Mouse (Mus musculus) limb, embryonic 14.5 days (tissue): ENCODE results near the gene Ccdc130. TPM values are rescaled to one million over a fixed set of nuclear protein-coding genes. Genes with fewer than 3 reads are reported as not detected.
A peak's percentile ranks its signal among the peaks of the same experiment; 100 is the strongest.

Experiments used
- ATAC-seq: fragments of 200-750 bp; cut with Nextera tagmentation; 2 replicates; pipeline ENCODE4 v1.8.0; 2017; ENCODE audit warnings: low read depth, moderate number of reproducible peaks, moderate TSS enrichment; ENCODE audit not compliant: low FRiP score
- DNase-seq: peaks from one replicate; pipeline ENCODE4 v3.0.0-alpha.2; 2015; ENCODE audit warnings: low spot score
- H3K27ac ChIP-seq: fragments of 300-500 bp; sonication (generic); replicated peaks from 2 replicates; pipeline ENCODE4 v1.5.1; 2014; ENCODE audit warnings: low read depth, mild to moderate bottlenecking, low read length, moderate library complexity, mixed read lengths
- H3K27me3 ChIP-seq: fragments of 300-500 bp; sonication (generic); 2 replicates; pipeline ENCODE4 v1.6.1; 2014; ENCODE audit warnings: low read length, mixed read lengths; ENCODE audit not compliant: control insufficient read depth, insufficient read depth
- H3K36me3 ChIP-seq: fragments of 300-500 bp; sonication (generic); 2 replicates; pipeline ENCODE4 v1.6.1; 2014; ENCODE audit warnings: mild to moderate bottlenecking, low read length, moderate library complexity, mixed read lengths; ENCODE audit not compliant: control insufficient read depth, insufficient read depth
- H3K4me1 ChIP-seq: fragments of 300-500 bp; sonication (generic); 2 replicates; pipeline ENCODE4 v1.6.1; 2014; ENCODE audit warnings: antibody characterized with exemption, low read length, mixed read lengths; ENCODE audit not compliant: control insufficient read depth, insufficient read depth
- H3K4me2 ChIP-seq: fragments of 300-500 bp; sonication (generic); replicated peaks from 2 replicates; pipeline ENCODE4 v1.6.1; 2014; ENCODE audit warnings: low read depth, mild to moderate bottlenecking, low read length, moderate library complexity; ENCODE audit not compliant: severe bottlenecking
- H3K4me3 ChIP-seq: fragments of 300-500 bp; sonication (generic); replicated peaks from 2 replicates; pipeline ENCODE4 v1.5.1; 2014; ENCODE audit warnings: low read length
- H3K9ac ChIP-seq: fragments of 300-500 bp; sonication (generic); 2 replicates; pipeline ENCODE4 v1.6.1; 2014; ENCODE audit warnings: mild to moderate bottlenecking, low read depth, low read length, moderate library complexity; ENCODE audit not compliant: severe bottlenecking
- H3K9me3 ChIP-seq: fragments of 300-500 bp; sonication (generic); 2 replicates; pipeline ENCODE4 v1.6.1; 2016; ENCODE audit warnings: low read length; ENCODE audit not compliant: control insufficient read depth
- POLR2A ChIP-seq: fragments of 200-500 bp; IDR thresholded peaks from 2 replicates; pipeline ENCODE4 v1.8.0; 2012; ENCODE audit warnings: inconsistent platforms, mild to moderate bottlenecking, moderate library complexity, borderline replicate concordance; ENCODE audit not compliant: insufficient read depth, insufficient read length; ENCODE audit errors: extremely low read depth
- WGBS: fragments of 180-500 bp; shearing (Covaris S2); extraction: QIAGEN DNeasy Blood & Tissue Kit; methylation state at CpG from one replicate; pipeline ENCODE4 v1.1.7; 2014; 5-methylcytosine and 5-hydroxymethylcytosine counted together
- polyA plus RNA-seq, 2 experiments: library from polyadenylated mRNA; depleted of rRNA in 1 of 2; stranded (reverse) in 1 of 2; unstranded in 1 of 2; fragments of >200 nt; fragmentation: Nextera tagmentation in 1 of 2; extraction: Ambion mirVana in 1 of 2; gene quantifications; 2 replicates each; pipeline versions ENCODE4 v1.2.1 to v1.2.3; 2012 to 2014

The Ccdc130 gene
- polyA plus RNA-seq, 2 experiments: 16.5 to 39.5 TPM

DNA sequence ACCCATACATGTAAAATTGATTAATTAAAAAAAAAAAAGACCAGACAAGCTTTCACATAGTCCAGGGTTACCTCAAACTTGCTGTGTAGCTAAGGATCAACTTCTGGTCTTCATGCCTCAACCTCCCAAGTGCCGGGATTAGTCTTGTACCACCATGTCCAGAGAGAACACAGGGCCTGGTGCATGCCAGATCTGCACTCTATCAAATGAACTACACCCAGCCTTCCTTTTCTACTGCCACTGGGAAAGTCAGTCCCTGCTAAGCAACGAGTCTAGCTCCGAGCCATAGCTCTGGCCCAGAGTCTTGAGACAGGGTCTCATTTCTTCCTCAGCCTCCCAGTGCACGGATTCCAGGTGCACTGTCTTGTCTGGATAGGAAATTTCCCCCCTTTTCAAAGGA, 56.9 kb downstream of the Ccdc130 start:
- Histone ChIP-seq H3K4me2 (no peak overlapping the region), H3K36me3 (peaks cover 89% of the 10 kb centered on the region), H3K4me1 (0 out of 2 replicates have a peak, but pooled peaks cover 2% of the 10 kb centered on the region), H3K27me3 (no peaks in the 10 kb centered on the region), H3K9me3 (no peaks in the 10 kb centered on the region), H3K9ac (no peak overlapping the region), H3K27ac (no peak overlapping the region), H3K4me3 (no peak overlapping the region)
- TF ChIP-seq POLR2A: no peak
- WGBS: 94% methylated on average over 4 of the region's 4 CpGs
- DNase-seq (no peak), ATAC-seq (no peak)

- H3K4me1 ChIP-seq: peaks cover 10% of the 10 kb centered on the region
- peaks cover 88% of the 10 kb centered on the region for H3K36me3 ChIP-seq
- no peaks in the 10 kb centered on the region for H3K9me3 ChIP-seq
- H3K9ac ChIP-seq: no peak overlapping the region
- H3K27ac ChIP-seq: no peak overlapping the region
- no peak overlapping the region for H3K4me3 ChIP-seq
- DNase-seq (no peak), ATAC-seq (no peak)
- H3K4me2 ChIP-seq: no peak overlapping the region
- WGBS: 92% methylated on average over 31 of the region's 31 CpGs
- TF ChIP-seq POLR2A: no peak
- H3K27me3 ChIP-seq: no peaks in the 10 kb centered on the region
These were observed 58.2 kb downstream of the Ccdc130 start for GRCm38 (mm10) chr8:84211881-84212563.

DNA sequence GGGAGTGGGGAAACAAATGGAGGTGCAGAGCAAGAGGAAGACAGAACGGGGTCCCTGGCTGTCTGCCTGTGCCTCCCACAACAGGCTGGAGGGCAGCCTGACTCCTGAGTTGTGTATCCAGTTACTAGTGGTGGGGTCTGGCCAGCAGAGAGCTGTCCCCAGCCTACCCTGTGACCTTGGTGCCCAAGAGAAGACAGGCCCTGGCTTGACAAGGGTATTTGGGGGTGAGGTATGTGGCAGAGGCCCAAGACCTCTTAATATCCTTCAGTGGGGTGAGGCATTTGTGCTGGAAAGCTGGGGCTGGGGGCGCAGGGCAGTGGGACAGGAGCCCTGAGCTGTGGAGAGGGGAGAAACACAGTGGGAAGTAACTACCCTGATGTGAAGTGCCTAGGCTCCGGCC, 59.0 kb downstream of the Ccdc130 start:
- 97% methylated on average over 3 of the region's 3 CpGs for WGBS
- no peak overlapping the region for H3K27ac ChIP-seq
- H3K36me3 ChIP-seq: peaks cover 86% of the 10 kb centered on the region
- peaks cover 10% of the 10 kb centered on the region for H3K4me1 ChIP-seq
- H3K27me3 ChIP-seq: no peaks in the 10 kb centered on the region
- ATAC-seq (no peak), DNase-seq (no peak)
- H3K9ac ChIP-seq: no peak overlapping the region
- H3K4me2 ChIP-seq: no peak overlapping the region
- no peaks in the 10 kb centered on the region for H3K9me3 ChIP-seq
- TF ChIP-seq POLR2A: no peak
- no peak overlapping the region for H3K4me3 ChIP-seq

DNA sequence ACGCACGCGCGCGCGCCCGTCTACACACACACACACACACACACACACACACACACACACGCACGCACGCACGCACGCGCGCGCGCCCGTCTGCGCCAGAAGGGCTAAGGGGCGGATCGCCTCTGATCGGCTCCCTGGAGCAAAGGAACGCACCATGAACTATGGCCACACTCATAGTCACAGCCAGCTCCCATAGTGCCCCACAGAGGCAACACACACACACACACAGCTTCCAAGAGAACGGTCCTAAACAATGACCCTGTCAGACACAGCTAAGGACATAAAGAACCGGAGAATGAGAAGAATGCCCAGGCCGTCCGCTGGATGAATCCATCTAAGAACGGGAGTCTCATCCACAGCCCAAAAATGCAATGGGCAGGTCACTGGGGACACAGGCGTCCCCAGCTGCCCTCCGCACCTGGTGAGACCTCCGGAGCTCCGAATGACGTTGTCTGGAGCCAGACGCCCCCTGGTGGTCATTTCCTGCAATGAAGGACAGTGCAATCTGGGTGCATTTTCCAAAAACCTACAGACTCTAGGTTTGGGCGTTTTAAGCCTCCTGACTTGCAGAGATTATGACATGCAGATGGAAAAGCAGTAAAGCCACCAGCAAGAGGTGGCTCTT, 59.9 kb downstream of the Ccdc130 start:
- H3K4me1 ChIP-seq: peaks cover 10% of the 10 kb centered on the region
- no peak overlapping the region for H3K4me3 ChIP-seq
- H3K27ac ChIP-seq: no peak overlapping the region
- H3K9me3 ChIP-seq: no peaks in the 10 kb centered on the region
- peaks cover 84% of the 10 kb centered on the region for H3K36me3 ChIP-seq
- no peak overlapping the region for H3K9ac ChIP-seq
- peak; percentile 84 for DNase-seq
- H3K27me3 ChIP-seq: no peaks in the 10 kb centered on the region
- no peak overlapping the region for H3K4me2 ChIP-seq
- peak; percentile 66; the same call in 1 of the 2 replicates for ATAC-seq
- 62% methylated on average over 34 of the region's 34 CpGs for WGBS
- no peak for TF ChIP-seq POLR2A

DNA sequence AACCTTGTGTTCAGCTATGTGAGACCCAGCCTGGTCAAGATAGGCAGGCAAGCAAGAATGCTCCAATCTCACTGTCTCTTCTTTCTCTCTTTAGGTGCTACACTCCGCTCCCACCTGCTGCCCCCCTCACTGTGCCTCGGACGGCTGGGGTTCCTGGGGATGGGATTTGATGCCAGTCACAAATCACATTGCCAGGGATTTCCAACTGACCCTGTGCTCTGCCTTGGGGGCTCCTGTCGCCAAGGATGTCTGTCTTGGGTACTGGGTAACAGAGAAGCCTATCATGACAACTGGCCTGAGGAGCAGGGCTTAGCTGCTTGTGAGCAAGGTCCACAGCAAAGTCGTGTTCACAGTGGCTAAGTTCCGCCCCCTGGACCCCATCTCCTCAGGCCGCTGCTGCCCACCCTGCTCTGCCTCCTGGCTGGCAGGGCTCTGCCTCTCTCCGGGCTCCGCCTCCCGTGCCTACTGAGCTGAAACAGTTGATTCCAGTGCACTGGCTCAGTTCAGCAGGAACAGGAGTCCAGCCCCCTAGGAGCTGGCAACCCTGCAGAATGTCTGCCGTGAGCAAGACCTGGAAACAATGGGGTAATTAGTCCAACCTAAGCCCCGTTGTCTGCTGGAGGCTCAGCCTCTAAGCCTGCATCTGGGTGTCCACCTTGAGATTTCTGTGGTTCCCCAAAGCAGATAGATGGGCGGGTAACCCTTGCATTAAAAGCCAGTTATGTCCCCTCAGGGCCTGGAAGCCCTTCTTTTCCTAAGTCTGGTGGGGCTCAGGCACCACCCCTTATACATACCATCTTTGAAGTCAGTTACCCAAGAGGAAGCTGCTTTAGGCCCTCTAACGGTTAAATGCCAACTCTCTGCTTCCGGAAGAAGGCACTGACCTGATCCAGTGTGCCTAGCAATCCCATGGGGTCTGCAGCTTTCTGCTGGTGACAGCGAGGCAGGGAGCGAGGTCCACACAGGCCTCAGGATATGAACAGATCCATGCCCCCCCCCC, 61.5 kb downstream of the Ccdc130 start:
- H3K4me1 ChIP-seq: peaks cover 14% of the 10 kb centered on the region
- no peak overlapping the region for H3K4me3 ChIP-seq
- no peak for DNase-seq
- ATAC-seq: no peak
- H3K27ac ChIP-seq: no peak overlapping the region
- peaks cover 81% of the 10 kb centered on the region for H3K36me3 ChIP-seq
- TF ChIP-seq POLR2A: no peak
- H3K27me3 ChIP-seq: no peaks in the 10 kb centered on the region
- H3K9ac ChIP-seq: no peak overlapping the region
- H3K9me3 ChIP-seq: no peaks in the 10 kb centered on the region
- WGBS: 53% methylated on average over 17 of the region's 17 CpGs
- H3K4me2 ChIP-seq: no peak overlapping the region
